Mouse (Mus musculus) spleen, adult 2 months (tissue): ENCODE measurements around the gene Tmcc2.

Experiments
- CTCF ChIP-seq: fragments of 200-500 bp; IDR thresholded peaks from 2 replicates; pipeline ENCODE4 v1.5.1; 2011; ENCODE audit warnings: mild to moderate bottlenecking, inconsistent platforms; ENCODE audit not compliant: insufficient read depth, insufficient read length, insufficient replicate concordance; ENCODE audit errors: extremely low read depth
- POLR2A ChIP-seq: fragments of 200-500 bp; IDR thresholded peaks from 2 replicates; pipeline ENCODE4 v1.6.1; 2011; ENCODE audit warnings: low read depth, low read length, inconsistent platforms

DNA sequence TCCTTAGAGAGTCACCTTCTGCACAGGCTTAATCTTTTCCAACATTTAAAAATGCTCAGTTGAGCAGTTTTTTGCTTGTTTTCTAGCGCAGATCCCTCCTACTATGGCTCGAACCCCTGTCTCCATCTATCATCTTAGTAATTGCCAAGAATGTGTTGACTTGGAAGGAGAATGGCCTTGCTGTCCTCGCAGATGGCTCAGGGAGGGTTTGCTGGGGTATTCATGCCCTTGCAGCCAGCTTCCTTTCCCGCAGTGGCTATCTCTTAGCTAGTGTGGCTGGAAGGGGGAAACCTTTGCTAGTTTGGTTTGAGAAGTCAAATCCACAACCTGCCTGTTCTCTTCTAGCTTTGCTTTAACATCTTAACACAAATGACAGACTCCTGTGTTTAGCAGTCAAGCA lies 5.4 kb downstream of the Tmcc2 start:
- TF ChIP-seq POLR2A, result no peak
- TF ChIP-seq CTCF, result no peak
